Mouse (Mus musculus): ENCODE data around the gene Cntnap2.

Cntnap2 gene

DNA sequence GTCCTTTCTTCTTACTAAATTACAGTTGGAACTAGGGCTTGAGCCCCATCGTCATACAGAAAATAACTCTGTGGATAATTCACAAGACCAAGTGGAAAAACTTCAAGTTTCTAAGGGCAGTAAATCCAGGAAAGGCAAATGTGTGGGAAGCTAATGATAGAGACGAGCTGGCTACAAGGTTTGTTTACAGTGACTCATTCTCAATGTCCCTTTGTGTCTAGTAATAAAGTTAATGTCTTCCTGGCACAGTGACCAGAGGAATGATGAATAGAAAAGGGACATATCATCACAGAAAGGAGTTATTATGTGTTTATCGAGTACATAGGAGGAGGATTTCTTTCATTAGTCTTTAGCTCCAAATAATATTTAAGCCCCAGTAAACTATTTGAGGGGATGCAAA is 828.7 kb downstream of the Cntnap2 start:
- no peak for DNase-seq (ENCODE audit: low read depth, low spot score)

DNA sequence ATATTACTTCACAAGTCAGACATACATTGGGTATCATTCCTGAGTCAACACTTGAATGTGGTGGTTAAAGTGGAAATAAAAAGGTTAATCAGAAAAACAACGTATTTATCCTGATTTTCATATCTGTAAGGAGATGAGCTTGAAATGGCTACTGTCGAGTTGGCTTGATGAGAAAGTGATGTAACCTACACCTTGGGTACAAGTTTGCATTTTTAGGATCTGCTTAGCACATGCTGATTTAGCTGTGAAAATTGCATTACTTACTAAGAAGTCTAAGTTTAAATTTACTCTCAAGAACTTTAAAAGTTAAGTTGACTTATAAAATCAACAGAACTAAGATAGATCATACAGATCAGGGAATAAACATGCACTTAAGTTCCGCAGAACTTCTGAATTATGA is 879.1 kb downstream of the Cntnap2 start:
- DNase-seq (ENCODE audit: low read depth, low spot score): no peak

DNA sequence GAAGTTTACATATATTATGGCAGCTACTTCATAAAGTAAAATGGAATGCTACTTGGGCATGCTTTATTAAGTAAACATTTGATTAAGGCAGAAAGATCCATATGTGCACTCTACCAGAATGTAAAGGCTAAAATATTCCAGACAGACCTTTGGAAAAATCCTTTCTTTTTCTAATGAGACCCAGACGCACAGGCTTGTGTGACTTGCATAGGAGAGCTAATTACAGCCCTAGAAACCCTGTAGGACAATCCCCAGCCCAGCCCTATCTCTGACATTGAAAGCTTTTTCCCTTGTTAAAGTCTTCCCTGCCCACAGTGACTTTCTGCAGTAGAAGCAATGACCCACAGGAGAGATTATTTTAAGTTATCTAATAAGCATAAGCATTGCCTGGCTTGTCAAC is 879.6 kb downstream of the Cntnap2 start:
- DNase-seq (ENCODE audit: low read depth, low spot score): no peak

DNA sequence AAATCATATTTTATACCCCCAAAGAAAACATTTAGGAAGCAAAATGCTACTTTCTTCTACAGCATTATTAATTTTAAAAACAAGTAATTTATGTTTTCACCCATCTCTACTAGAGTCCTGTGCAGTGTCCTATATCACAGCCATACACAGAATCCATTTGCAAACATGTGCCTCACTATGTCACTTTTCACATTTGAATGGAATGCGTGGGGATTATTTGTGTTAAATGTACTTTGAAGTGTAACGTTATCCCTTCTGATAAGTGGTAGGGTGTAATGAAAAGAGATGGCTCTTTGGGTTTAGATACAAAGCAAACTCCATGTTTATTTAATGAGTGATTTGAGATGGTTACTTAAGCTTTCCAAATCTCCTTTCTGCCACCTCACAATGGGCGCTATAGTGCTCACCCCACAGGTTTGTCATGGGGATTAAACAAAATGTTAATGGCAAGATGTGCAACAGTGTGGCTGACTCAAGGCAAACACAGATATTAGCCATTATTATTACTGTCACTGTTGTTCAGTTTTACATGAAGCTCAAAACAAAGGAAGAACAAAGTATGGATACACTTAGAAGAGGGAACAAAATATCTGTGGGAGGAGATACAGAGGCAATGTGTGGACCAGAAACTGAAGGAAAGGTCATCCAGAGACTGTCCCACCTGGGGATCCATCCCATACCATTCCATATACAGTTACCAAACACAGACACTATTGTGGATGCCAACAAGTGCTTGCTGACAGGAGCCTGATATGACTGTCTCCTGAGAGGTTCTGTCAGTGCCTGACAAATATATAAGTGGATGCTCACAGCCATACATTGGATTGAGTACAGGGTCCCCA is 886.2 kb downstream of the Cntnap2 start:
- no peak for DNase-seq (ENCODE audit: low read depth, low spot score)

DNA sequence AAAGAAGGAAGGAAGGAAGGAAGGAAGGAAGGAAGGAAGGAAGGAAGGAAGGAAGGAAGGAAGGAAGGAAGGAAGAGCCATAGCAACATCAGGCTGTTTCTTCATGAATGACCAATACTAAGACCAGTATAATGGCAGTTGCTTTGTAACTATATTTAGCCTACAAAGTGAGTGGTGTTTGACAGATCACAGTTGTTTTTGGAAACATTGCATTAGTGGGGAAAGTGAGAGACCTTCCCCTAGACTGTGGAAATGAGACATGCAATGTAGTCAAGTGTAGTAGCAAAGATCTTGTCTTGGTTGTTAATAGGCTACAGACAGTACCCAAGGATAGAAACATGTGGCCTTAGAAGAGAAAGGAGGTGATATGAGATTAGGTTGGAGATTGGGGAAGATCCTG is 895.6 kb downstream of the Cntnap2 start:
- no peak for DNase-seq (ENCODE audit: low read depth, low spot score)

DNA sequence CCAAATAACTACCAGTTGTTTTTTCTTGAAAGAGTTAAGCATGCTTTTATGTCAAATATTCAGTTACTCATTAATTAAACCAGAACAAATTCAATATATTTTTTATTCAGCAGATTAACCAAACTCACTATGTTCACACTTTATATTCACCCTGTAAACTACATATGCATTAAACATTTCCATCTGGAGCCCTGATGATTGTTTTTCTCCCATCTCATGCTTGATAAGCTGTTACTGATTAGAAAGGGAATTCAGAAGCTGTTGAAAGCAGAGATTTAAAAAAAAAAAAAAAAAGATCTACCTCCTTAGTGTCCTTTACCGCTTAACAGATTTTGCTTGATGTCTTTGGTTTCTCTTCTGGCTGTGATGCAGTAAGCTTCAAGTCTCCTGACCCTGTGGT is 905.3 kb downstream of the Cntnap2 start:
- no peak for DNase-seq (ENCODE audit: low read depth, low spot score)

DNA sequence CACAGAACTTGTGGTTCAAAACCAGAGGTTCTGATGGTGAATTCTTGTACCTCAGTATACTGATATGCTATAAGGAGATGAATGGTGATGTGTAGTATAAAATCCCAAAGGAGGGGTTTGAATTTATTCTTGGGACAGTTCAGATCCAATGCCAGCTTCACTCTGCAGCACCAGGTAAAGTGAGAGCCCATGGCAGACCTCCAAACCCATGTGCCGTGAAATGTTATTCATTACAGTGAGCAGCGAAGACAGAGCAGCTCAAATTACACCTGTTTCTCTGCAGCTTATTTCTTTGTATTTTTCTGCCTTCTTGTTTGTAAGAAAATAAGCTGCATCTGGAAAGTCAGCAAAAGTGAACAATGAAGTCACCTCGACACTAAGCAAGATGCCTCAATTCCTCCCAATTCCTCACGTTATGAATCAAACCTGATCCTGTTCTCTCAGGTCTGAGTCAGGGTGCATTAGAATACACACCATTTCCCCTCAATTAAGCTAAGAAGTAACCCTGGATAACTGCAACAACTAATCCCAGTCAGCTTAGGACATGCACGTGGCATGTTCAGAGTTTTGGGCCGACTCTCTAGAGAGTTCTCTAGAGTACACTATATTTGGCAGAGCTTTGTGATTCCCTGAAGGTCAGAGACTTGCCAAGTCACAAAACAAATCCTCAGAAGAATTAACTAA is 915.5 kb downstream of the Cntnap2 start:
- DNase-seq (ENCODE audit: low read depth, low spot score): no peak

DNA sequence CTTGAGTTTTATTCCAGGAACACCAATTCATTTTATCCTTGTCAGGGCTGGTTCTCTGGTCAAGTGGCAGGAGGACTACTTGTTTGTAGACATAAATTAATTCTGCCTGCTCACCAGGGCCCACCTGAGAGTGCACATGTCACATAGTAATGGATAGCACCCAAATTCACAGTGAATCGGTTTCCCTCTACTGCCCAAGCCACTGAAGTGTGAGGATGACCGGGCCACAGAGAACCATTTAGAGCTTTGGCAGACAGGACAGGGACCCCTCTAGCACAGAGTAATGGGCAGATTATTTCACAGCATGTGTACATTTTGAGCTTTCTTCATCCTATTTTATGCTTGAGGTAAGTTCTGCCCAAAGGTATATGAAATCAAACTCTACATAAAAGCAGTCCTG is 920.0 kb downstream of the Cntnap2 start:
- DNase-seq (ENCODE audit: low read depth, low spot score): no peak

DNA sequence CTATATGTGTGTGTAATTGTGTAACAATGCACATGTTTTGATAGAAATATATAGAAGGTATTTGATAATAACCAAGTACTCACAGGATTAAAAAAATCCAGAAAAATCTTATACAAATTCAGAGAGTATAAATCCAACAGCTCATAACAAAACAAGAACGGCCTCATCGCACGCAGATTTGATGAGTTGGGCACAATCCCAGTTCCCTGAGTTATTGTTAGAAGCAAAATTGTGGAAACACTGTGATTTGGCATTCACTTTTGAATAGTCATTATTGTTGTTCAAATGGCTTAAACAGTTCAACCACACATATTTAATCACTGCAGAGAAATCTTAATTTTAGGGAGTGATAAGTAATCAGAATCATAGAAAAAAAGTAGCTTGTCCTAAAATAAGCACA is 928.9 kb downstream of the Cntnap2 start:
- DNase-seq (ENCODE audit: low read depth, low spot score): no peak

DNA sequence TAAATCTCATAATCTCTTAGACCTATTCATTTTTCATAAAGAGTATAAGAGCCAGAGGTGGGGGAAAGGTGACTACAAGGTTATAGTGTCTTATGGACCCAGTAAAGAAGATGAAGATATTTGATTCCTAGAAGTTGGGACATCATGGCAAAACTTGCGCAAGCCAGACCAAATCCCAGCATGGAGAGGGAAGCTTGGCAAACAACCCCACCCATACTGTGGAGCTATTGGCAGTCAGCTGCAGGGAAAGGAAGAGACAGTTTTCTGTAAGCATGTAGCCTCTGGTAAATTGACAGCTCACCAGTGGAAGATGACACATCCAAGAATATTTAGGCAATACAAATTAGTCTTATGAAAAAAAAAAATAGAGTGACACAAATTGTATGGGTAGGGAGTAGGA is 931.9 kb downstream of the Cntnap2 start:
- no peak for DNase-seq (ENCODE audit: low read depth, low spot score)

DNA sequence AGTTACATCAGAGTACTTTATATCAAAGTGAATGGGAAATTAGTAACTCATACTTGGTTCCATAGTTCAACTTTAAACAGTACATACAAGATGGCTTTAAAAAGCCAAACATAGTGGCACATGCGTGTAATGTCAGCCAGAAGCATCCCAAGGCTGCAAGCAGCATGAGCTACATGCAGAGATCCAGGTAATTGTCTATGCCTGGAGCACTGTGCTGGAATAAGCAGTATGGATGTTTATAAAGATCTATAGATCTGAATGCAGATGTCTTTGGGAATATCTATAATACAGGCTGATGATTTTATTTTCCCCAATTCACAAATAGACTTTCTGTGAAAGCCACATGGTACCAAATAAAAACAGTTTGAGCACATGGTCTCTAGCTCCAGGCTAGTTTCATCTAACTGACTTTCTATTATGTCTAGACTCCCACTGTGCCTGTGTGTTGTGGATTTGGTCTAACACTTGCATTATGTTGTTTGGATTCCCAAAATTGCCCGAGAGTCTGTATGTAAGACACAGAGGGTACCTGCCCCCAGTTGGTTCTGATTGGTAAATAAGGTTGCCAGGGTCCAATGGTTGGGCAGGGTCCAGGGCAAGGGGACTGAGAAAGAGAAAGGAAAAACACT is 963.5 kb downstream of the Cntnap2 start:
- DNase-seq (ENCODE audit: low read depth, low spot score): no peak

DNA sequence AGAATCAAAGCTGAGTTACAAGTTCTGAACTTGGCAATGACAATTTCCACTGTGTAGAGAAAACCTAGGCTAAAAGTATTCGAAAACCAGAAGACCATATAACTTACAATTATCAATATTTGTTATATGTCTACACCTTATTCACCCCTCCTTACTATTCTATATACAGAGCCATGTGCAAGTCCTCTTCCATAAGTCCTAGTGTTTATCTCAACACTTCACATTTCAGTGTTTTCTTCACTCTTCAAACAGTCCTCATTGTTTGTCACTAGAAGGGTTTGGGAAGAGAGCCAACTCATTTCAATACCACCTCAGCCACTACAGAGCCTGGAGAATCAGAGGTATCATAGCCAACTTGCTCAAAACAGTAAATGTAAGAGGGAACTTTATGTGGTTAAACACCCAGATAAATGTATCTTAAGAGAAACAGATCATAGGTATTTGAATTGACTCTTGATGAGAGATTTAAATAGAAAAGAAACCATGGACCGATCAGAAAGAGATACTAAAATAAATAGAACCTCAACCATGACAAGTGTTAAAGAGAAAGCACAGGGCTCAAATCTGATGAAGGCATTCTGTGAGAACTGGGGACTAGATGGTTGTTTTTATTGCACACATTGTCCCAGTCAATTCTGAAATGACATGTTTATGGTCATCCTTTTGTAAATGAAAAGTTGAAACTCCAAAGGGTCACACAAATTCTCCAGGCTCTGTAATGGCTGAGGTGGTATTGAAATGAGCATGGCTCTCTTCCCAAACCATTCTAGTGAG is 972.9 kb downstream of the Cntnap2 start:
- no peak for DNase-seq (ENCODE audit: low read depth, low spot score)

DNA sequence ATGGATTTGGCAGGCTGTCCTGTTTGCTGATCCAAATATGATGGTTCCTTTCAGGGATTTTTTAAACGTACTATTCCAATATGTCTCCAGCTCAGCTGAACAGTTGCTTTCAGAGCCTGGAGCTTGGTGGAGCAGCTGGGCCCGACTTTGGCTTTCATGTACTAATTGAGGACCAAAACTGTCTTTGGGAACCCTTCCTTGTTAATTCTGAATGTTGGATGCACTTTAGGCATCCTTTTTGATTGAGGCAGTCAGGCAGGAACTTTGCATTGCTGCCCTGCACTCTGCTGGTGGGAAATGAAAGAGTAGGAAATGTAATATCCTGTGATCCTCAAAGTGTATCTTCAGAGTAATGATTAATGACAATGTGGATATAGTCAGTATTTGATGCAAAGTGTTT is 974.0 kb downstream of the Cntnap2 start:
- no peak for DNase-seq (ENCODE audit: low read depth, low spot score)

DNA sequence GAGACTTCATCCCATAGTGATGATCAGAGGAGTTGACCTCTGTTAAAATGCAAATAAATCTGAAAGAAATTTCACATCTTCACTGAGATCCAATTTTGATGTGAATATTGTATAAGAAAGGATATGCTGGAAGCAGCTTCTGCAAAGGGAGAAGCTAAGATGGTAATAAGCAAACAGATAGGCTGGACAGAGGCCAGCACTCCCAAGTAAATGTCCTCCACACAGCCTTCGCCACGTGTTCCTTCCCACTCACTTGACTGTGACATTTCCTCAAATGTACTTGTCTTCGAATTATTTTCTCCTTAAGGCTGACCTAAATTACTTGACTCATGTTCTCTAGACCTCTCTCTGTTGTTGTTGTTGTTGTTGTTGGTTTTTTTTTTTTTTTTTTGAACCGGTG is 981.5 kb downstream of the Cntnap2 start:
- no peak for DNase-seq (ENCODE audit: low read depth, low spot score)

DNA sequence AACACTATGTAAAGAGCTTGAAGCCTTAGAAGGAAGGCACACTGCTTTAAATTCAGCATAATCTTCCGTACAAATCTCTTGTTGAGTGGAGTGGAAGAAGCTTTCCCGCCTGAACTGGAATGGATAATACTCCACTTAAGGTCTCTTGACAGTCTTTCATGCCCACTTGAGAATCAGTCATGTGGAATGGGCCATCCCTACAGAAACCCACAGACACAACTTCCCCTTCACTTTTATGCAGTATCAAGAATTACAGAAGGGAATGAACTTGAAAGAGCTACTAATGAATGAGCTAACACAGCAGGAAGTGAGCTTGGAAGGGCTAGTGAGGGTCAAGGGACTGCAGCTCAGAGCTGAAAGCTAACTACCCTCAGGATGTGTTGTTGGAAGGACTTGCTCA is 1021.1 kb downstream of the Cntnap2 start:
- DNase-seq (ENCODE audit: low read depth, low spot score): no peak

DNA sequence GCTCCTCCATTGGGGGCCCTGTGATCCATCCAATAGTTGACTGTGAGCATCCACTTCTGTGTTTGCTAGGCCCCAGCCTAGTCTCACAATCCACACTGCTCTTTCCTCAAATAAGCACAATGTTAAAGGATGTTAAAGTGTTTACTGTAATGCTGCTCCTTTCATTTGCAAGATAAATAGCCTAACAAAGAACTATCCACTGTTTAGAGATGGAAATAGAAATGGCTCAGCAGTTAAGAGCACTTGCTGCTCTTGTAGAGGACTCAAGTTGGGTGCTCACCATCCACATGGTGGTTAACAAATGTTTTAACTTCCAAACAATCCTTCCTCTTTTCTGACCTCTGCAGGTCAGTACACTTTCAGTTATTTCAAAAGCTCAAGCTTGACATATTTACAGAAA is 1022.3 kb downstream of the Cntnap2 start:
- no peak for DNase-seq (ENCODE audit: low read depth, low spot score)

DNA sequence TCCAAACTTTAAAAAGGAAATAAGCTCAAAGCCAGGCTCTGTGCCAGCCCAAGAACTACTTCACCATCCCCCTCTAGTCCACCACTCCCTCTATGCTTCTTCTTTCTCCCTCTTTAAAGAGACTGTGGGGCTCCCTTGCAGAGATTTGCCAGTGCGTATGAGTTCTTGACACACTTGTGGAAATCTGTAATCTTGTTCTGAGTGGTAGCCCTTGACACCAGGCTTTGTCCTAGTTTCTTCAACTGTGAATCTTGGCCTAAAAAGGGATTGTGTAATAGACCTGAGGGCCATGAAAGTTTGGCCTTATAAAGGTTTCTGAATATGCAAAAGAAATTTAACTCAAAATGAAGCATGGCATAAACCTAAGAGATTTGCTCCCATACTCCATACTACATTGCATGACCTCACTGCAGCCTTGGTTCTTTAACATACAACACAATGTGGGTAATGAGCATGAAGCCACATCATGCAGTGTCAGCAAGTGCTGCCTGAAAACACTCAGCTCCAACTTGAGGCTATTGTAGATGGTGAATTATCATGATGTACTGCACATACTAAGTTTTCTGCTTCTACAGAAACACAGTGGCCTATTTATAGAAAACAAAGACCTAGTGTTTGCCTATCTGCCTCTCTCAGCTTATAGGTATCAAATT is 1084.2 kb downstream of the Cntnap2 start:
- DNase-seq (ENCODE audit: low read depth, low spot score): no peak

DNA sequence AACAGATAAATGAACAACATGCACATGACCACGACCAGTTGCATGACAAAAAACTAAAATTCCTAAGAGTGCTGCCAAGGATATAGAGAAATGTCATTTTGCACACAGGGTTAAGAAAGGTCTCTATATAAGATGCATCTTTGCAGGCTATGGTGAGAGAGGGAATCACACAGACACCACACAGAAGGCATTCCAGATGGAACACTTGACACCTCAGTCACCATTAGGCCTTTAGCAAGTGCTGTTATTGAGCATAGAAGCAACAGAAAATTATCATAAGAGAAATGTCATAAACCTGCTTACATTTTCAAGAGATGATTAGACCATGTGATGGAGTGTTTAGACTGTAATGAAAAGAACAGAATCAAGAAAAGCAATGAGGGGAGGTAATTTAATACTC is 1107.7 kb downstream of the Cntnap2 start:
- DNase-seq (ENCODE audit: low read depth, low spot score): no peak

DNA sequence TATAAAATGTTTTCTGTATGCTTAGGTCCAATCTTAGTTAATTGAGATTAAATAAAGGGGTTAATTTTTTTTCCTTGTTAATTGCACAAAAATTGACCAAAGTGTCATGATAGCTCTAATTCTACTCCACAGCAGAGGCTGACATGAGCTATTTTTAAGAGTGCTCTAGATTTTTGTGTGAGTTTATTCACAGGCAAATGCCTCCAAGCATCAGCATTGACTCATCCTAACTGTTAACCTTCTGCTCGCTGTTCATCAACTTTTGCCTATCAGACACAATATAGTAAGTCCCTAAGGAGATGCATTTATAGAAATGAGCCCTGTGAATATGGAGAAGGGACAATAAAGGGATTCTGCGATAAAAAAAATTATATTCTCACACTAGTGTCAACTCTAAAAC is 1138.1 kb downstream of the Cntnap2 start:
- DNase-seq (ENCODE audit: low read depth, low spot score): no peak

DNA sequence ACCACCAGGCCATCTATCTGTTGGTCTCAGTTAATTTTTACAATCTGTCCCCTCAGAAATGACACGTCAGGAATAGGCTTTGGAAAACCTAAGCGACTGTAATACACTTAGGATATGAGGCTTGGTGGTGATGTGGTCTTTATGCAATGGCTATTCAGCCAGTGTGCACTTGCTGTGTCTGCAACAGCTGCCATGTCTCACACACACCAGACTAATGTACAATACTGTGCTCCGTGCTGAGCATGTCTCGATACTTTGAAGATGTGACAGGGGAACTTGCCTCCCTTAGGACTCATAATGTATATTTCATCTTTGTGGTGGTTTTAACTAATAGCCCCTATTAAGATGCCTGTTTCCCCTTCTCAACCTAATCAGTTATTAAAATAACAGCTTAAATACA is 1142.7 kb downstream of the Cntnap2 start:
- DNase-seq (ENCODE audit: low read depth, low spot score): no peak

DNA sequence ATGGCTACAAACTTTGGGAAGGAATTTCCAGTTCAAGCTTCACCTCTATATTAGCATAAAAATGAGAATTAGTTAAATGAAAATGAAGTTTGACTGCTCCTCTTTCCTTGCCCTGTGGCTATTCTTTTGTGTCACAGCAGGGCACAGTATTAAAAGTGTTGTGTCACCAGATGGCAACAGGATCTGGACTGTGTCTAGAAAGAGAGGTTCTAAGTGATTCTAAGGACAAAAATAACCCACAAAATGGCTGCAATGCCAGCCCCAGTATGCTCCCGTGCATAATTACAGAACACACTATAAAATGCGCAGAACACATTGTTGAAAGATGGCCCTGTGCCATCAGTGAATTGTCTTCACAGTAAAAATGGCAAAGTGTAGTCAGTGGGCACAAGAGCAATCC is 1146.4 kb downstream of the Cntnap2 start:
- no peak for DNase-seq (ENCODE audit: low read depth, low spot score)

DNA sequence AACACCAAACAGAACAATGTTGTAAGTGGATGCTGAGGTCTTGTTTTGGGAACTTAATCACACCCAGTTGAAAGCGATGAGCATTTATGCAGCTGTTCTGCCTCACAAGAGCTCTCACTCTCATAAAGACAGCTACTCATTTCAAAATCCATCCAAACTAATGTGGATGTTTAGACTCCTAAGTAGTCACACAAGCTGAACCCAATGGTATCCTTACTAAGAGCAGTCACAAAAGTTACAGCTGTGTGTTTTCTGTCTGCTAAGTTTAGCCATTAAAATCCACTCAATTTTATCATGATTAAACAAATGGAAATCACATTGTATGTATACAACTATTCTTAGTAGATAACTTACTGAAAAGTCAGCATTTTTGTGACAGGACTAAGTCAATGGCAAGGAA is 1173.7 kb downstream of the Cntnap2 start:
- DNase-seq (ENCODE audit: low read depth, low spot score): no peak

Measured in retina, postnatal 7 days (tissue).